Mouse (Mus musculus) mouse trophoblast stem cell (cell line): Measurements from ENCODE around the gene Svep1.

Experiments
- in situ Hi-C, 2 experiments: fragments of 300-500 bp; cut with MseI, MboI; formaldehyde crosslinking; loops; 2 replicates in 1 of 2; 3 replicates in 1 of 2; pipeline ENCODE4 v1.15.1; 2025

The Svep1 gene

DNA sequence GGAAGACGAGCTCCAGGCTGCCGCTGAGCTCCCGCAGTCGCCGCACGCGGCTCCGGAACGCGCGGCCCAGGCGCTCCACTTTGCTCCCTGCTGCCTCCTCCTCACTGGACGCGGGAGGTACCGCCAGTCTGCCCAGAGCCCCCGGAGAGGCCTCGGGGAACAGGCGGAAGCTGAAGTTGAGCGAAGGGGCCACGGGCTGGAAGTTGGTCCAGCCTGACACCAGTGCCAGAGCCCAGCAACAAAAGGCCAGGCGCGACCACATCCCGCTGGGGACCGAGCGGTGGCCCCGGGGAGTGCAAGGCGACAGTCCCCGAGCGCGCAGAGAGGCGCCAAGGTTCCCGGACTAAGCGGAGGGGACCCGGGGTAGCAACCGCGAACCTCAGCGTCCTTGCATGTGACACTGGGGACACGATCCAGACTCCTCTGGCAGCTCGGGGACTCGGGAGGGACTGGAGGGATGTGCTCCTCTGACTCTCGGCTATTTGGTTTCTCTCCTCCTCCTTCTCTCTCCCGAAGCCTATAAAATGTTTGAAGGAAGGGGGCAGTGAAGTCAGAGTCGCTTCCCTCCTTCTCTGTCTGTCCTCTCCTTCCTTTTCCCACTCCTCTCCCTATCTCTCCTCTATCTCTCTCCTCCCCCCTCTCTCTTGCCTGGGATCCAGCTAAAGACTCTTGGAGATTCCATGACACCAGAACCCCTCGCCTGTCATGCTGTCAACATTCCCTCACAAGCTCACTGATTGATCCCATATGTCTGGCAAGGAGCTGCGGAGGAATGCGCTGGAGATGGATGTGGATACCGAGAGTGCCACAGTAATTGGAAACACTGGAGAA, at the start of gene Svep1:
Gene Svep1 (minus strand): TSS at position 745 of the 831 bp plus-strand sequence.
- in situ Hi-C loops: no loop called here

DNA sequence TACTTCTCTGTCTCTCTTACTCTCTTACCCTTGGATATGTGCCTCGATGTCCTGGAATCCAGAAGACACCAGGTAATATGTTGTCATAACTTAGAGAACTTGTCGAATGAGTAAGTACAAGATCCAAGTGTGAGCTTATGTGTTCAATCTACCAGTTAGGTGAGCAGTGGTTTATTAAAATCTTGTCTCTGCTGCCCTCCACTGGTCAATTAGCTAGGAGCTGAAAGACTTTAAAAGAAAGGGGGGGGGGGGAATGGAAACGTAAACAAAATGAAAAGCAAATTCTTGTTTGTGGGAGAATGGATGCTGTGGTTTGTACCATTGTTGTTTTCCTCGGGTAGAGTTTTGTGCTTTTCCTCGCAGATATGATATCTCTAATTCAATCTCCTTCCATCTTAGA, 46.8 kb upstream of the Svep1 start:
- in situ Hi-C loops: no loop called here

DNA sequence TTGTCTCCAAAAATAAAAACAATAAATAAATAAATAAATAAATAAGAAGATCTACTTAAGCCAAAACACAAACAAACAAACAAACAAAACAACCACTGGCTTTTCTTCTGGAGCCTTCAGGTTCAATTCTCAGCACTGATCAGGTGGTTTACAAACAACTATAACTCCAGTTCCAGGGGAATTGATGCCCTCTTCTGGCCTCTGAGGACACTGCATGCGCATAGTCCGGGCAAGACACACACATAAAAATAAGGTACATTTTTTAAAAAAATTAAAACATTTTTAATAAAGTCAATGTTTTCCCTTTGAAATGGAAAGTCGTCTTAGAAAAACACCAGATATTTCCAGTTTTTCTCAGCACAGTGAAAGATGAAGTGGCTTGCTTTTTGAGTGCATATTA, 45.7 kb upstream of the Svep1 start:
- in situ Hi-C loops: no loop called here

DNA sequence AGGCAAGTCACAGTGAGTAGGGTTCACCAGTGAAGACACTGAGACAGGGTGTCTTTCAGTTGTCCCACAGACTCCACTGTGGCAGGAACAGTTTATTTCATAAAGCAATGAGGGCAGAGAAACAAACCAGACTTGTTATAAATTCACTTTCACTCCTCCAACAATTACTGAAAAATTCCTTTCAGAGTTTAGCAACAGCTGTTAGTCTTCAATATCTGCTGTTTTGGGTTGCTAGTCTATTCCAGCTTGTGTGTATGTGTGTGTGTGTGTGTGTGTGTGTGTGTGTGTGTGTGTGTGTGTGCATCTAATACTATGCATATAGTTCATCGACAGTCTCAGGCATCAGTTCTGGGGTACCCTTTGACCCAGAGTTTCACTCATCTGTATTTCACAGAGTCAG, 38.9 kb upstream of the Svep1 start:
- in situ Hi-C loops: loop anchor here (10.0 kb wide), 1 partner anchor 161 kb away; no protein-coding TSS in a partner anchor

DNA sequence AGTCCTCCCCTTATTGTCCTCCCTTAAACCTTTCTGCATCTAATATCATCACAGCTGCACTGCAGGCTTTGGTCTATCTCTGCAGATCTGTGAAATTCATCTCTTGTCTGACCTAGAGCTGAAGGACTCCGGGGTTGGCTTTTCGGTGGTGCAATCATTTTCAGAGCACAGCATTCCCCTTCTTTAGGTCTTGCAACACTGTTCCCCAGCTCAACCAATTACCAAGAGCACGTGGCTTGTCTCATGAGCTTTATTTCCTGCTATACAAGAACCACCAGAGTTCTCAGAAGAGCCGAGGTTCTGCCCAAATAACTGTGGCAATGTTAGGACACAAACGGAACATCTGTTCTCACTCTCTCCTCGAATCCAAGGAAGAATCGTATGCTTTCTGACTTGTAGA, 33.8 kb upstream of the Svep1 start:
- in situ Hi-C loops: loop anchor here (10.0 kb wide), 1 partner anchor 156 kb away; no protein-coding TSS in a partner anchor

DNA sequence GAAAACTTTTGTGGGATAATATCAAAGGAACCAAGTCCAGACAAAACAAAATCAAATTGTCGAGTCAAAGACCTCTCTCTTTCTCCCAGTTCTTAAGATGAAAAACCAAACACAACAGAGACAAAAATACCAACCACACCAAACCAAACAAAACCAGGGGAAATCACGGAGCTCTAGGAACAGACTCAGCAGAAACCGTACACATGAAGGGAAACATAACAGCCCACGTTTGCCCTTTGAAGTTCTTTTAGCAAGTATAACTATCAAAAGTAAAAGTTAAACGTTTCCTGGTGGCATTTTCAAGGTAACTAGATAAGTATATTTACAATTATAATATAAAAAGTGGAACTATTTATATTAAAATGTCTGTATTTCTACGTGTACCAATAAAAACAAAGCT, 29.2 kb upstream of the Svep1 start:
- in situ Hi-C loops: no loop called here

DNA sequence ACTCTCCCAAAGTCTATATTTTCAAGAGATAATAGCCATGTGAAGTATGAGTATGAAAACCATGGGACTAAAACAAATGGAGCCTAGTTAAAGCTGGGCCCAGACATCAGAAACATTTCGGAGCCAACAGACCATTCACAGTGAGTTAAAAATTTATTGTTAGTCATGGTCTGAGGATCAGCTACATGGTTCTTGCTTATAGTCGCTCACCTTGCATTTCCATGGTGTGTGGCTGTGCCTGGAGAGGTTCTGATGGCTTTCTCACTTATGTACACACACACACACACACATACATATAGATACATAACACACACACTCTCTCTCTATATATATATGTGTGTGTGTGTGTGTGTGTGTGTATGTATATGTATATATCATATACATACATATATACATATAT, 16.8 kb upstream of the Svep1 start:
- in situ Hi-C loops: no loop called here

DNA sequence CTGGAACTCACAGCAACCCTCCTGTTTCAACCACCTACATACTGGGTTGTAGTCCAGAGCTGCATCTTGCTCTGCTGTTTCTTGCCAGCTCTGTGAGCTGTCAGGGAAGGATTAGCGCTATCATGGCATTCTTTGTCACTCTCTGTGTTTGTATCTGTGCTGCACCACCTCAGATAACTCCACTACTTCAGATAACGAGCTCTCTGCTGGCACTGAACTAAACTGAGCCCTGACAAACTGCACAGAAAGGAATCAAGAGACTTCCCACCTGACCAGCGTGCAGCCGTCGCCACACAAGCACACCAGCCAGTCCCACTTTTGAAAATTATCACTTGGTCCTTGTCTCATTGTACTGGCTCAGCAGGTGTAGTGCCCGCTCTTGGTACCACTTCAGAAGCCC, 4.7 kb upstream of the Svep1 start:
- in situ Hi-C loops: no loop called here

DNA sequence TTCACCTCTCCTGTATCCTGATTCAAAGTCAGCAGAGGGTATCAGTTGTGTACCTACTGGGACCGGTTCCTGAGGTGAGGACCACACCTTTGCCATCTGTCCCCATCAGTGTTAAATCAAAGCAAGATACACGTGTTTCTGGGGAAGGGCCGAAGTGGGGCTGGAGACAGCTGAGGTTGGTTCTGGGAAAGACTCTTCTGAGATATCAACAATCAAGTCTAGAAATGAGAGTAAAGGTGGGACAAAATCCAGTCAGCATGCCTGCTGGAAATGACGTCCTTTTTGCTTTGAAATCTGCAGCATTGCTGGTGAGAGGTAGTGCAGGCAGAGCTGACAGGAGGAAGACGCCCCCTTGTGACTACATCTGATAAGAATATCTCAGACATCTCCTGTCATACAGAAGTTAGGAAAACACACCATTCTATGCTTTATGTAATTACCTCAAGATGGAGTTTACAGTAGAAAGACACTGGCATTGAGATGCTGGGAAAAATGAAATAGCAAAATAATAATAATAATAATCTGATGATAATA, 4.0 kb upstream of the Svep1 start:
- in situ Hi-C loops: no loop called here

DNA sequence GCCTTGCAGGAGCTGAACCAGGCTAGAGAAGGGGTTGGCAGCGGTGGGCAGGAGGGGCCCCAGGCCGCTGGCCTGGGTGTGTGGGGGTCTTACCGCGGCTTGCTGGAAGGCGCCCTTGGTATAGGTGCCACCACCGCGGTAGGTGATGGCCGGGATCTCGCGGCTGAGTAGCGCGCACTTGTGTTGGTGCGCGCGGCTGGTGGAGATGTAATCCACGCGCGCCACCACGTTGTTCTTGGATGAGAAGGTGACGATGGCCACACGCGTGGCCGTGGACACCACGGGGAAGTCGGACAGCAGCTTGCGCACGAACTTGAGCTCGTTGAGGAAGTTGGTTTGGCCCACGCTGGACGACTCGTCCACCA, 927 bp downstream of the Svep1 start:
- in situ Hi-C loops: no loop called here

DNA sequence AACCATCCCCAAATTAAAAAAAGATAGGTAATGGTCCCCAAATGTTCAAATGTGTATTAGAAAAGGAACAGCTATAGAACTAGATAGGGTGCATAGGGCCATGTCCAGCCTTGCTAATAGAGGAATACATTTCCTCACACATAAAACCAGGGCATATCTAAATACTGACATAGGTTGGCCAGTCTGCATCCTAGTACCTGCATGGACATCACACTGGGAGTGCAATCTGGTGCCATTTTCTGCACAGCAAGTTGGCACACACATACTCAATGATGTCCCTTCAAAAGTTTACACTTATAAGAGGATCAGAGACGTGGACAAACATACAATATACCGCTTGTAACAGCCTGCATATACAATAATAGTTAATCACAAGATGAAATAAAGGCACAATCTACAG, 5.0 kb downstream of the Svep1 start:
- in situ Hi-C loops: no loop called here

DNA sequence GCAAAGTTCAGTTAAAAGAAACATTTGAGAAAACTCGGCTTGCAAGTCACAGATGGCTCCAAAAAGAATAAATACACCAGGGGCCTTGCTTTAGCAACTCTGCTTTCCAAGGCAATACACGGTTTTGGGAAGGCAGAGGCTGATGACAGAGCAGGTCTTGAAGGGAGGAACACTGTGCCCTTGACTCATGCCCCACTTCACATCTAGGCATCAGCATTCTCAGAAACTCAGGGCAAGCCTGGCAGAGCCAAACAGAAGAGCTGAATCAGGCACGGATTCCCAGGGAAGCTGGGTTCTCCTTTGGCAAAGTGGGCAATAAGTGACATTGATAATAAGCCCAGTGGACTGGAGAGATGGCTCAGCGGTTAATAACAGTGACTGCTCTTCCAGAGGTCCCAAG, 5.8 kb downstream of the Svep1 start:
- in situ Hi-C loops: no loop called here

DNA sequence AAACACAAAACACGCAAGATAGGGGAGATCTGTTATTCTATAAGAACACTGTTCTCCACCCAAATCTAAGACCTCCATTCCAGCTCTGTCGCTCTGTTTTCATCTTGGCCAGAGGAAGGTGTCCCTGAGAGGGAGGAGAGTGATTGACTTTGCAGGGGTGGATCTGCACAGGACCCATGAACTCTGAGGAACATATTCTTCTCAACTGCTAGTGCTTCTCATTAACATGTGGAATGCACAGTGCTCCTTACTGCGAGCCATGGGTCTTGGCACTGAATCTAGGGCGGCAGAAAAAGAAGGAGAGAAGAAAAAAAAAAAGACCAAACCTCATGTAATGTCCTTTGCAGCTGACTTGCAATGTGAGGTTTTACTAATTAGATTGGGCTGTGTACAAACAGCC, 9.4 kb downstream of the Svep1 start:
- in situ Hi-C loops: no loop called here

DNA sequence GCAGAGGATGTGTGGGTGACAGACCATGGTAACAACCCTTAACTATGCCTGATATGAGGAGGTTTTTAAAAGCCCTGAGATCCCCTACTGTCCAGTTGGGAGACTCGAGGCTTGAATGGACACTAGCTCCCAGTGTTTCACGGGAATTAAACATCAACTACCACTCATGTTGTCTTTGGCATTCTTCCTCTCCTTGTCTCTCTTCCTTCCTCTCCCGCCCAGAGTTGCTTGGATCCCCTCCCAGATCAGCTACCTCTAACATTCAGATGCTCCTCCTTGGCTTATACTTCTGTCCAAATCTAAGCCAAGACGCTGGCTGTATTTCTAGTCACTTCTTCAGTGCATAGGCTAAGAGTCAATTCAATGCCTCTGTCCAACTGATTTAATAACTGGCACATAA, 9.9 kb downstream of the Svep1 start:
- in situ Hi-C loops: no loop called here

DNA sequence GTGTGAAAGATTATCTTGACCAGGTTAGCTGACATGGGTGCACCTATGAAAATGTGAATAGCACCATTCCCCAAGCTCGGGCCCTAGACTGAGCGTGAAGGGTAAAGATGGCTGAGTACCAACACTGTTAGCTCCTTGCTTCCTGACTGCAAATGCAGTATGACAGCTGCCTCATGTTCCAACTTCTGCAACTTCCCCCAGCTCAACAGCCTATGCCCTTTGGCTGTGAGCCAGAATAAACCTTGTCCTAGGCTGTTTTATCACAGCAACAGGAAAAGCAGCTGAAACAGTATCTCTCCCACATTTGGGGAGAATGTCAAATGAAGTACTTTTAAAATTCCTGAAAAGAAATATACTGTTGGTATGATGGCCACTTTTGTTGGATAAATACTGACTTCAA, 10.7 kb downstream of the Svep1 start:
- in situ Hi-C loops: no loop called here

DNA sequence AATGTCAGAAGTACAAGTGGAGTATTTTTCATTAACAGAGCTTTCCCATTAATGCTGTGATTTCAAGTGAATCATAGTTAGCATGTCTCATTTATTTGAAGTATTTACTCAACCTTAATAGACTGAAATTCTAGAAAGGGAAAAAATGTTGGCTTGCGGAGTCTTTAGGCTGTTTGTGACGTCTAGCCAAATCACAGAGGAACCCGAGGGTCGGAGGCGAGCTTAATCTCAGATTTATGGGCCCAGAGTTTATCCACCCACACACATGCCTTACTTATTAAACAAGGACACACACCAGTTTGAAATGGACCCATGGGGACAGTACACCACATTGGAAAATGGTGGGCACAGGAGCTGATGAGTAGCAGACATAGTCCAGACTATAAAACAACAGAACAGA, 17.4 kb downstream of the Svep1 start:
- in situ Hi-C loops: no loop called here

DNA sequence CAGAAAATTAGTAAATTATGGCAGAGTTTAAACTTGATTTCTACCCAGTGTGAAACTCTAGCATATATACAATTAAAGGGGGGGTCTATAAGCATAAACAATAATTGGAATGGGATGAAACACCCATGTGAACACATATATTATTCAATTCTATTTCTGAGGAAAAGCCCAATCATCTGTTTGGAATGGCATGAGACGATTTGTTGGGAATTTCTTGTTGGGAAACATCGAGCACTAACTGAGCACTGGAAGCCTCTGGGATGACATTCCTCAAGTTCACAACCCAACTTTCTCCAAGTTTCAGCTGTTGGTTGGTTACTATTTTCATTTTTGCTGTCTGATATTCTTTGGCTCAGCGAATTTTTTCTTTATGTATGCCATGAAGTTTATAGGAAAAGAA, 21.3 kb downstream of the Svep1 start:
- in situ Hi-C loops: no loop called here

DNA sequence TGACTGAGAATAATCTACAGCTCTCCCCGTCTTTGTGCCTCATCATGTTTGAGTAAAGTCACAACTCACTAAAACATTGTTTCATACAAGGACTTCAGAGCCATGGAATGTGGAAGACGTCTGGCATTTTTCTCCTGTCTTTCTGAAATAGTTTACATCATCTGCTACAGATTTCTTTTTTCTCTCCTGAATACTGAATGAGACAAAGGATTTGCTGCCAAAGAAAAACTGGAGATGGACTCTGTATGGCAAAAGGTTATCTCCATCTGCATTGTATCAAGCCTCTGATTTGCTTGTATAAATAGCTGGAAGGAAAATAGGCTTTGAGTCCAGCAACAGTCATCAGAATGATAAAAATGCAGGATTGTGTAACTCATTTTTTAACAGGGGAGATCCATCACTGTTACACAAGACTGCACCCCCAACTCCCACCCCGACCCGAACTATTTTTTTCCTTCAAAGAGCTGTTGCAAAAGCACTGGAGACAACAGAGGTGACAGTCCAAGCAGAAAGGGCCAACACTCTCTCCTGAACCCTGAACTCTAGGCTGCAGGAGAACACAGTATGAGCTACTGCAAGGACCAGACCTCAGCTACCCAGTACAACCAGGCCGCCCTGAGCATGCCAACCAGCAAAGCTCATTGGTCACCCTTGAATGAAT, 21.8 kb downstream of the Svep1 start:
- in situ Hi-C loops: no loop called here

DNA sequence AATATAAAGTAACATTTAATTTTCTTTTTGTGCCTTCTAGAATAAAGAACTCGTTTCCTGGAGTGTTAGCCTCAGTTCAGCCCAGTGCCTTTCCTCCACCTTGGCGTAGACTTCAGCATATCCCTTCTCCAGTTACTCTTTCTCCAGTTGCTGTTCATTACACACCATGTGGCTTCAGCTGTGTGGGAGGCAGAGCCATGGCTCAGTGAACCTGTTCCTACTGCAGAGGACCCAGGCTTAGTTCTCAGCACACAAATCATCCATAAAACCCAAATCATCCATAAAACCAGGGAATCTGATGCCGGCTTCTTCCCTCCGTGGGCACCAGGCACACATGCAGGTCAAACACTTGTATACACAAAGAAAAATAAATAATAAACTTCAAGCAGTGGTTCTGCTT, 22.8 kb downstream of the Svep1 start:
- in situ Hi-C loops: no loop called here

DNA sequence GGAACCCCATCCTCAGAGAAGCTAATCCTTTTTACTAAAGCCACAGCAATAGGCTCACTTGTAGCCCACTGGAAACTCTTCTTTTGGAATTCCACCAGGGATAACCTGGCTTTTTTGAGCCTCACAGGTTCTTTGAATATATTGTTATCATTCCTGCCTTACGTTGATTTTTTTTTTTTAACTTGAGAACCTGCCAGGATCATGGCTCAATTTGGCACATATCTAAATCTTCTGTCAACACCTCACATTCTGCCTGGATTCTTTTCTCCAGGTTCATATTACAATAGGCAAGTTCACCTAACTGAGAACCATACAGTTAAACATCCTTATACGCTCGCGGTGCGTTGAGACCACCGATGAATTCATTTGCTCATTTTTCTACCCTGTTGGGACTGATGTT, 28.2 kb downstream of the Svep1 start:
- in situ Hi-C loops: no loop called here

DNA sequence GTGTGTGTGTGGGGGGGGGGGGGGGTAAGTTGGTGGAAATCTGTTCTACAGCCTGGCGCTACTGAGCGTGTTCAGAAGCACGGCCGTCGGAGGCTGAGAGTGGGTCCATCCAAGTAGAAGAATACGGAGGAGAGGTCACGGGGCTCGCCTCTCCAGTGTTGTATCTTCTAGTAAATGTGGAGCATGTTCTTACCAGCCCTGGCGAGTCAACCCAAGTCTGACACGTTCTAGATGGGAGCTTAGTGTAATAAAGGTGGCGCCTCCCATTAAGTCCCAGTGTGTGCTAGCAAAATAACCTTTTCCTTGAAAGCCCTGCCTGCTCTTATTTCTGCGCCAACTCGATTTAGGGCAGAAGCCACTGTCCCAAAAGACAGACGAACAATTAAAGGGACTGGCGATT, 29.4 kb downstream of the Svep1 start:
- in situ Hi-C loops: no loop called here

DNA sequence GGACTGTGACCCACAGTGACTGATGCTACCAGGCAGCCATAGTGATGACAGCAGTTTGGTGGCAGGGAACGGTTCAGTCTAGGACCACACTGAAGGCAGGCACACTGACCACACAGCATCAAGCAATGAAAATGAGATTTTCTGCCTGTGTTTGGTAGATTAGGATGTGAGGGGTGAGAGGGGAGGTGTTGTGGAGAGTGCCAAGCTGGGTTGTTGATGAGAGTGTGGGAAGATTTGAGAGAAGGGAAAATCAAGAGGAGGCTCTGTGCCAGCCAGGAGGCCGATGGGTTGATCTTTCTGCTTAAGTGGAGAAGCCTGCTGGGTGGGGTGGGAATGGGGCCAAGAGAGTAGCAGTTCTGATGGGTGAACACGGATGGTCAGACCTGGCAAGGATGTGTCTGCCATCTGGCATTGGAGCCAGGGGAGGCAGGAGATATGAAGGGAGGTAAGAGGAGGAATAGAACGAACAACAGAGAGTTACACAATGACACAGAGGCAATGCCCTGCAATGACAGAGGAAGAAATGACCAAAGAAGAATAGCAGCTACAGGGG, 32.1 kb downstream of the Svep1 start:
- in situ Hi-C loops: no loop called here

DNA sequence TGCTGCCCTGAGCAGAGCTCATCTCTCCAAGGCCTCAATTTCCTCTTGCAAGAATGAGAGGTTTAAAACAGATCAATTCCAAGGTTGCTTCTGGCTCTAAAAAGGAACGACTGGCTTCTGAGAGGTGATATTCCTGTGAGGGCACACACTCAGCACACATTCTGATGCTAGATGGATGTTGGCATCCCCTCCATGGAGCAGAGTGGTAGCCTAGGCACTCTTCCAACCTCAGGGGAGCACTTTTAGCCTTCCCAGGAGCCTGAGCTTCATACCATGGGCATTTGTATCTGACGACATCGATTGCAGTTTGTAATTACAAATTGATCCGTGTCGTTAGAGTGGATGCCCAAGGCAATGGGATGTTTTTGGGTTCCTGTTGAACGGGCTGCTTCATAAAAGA, 33.3 kb downstream of the Svep1 start:
- in situ Hi-C loops: no loop called here
